Mouse (Mus musculus) forebrain, postnatal 0 days (tissue): ENCODE data around the gene Ppp1cc. TPM values are rescaled to one million over a fixed set of nuclear protein-coding genes. Genes with fewer than 3 reads are reported as not detected.
A peak's percentile ranks its signal among the peaks of the same experiment; 100 is the strongest.

Experiments
- ATAC-seq: fragments of 200-750 bp; cut with Nextera tagmentation; 2 replicates; pipeline ENCODE4 v1.8.0; 2017; ENCODE audit warnings: mild to moderate bottlenecking, moderate library complexity
- DNase-seq: peaks from one replicate; pipeline ENCODE4 v3.0.0-alpha.2; 2015
- H3K27ac ChIP-seq: fragments of 300-500 bp; sonication (generic); 2 replicates; pipeline ENCODE4 v1.5.1; 2014; ENCODE audit warnings: low read depth, mild to moderate bottlenecking, antibody characterized with exemption, low read length, moderate library complexity, mixed read lengths
- H3K27me3 ChIP-seq: fragments of 300-500 bp; sonication (generic); 2 replicates; pipeline ENCODE4 v1.6.1; 2014; ENCODE audit warnings: mild to moderate bottlenecking, low read length, mixed read lengths; ENCODE audit not compliant: insufficient read depth
- H3K36me3 ChIP-seq: fragments of 300-500 bp; sonication (generic); 2 replicates; pipeline ENCODE4 v1.6.1; 2014; ENCODE audit warnings: mild to moderate bottlenecking, moderate library complexity; ENCODE audit not compliant: insufficient read depth
- H3K4me1 ChIP-seq: fragments of 300-500 bp; sonication (generic); 2 replicates; pipeline ENCODE4 v1.6.1; 2014; ENCODE audit warnings: antibody characterized with exemption; ENCODE audit not compliant: insufficient read depth
- H3K4me2 ChIP-seq: fragments of 300-500 bp; sonication (generic); 2 replicates; pipeline ENCODE4 v1.6.1; 2014; ENCODE audit warnings: low read depth, mild to moderate bottlenecking, moderate library complexity
- H3K4me3 ChIP-seq: fragments of 300-500 bp; sonication (generic); 2 replicates; pipeline ENCODE4 v1.5.1; 2014; ENCODE audit warnings: low read depth, low read length, mixed read lengths
- H3K9ac ChIP-seq: fragments of 300-500 bp; sonication (generic); 2 replicates; pipeline ENCODE4 v1.6.1; 2014; ENCODE audit warnings: mild to moderate bottlenecking
- H3K9me3 ChIP-seq: fragments of 300-500 bp; sonication (generic); 2 replicates; pipeline ENCODE4 v1.6.1; 2016; ENCODE audit warnings: low read length
- CTCF ChIP-seq: sonication (generic); IDR thresholded peaks from 2 replicates; pipeline ENCODE4 v1.5.1; 2016; ENCODE audit warnings: antibody characterized with exemption, control low read depth, low read depth
- WGBS: fragments of 180-500 bp; shearing (Covaris S2); extraction: QIAGEN DNeasy Blood & Tissue Kit; methylation state at CpG from one replicate; pipeline ENCODE4 v1.1.7; 2014; 5-methylcytosine and 5-hydroxymethylcytosine counted together
- polyA plus RNA-seq: library from polyadenylated mRNA; unstranded; fragments of >200 nt; fragmentation: Nextera tagmentation; extraction: Ambion mirVana; gene quantifications from 2 replicates; pipeline ENCODE4 v1.2.1, GENCODE M21; 2015
- total RNA-seq: library from RNA; depleted of rRNA; stranded (reverse); fragments of >200 nt; gene quantifications from 2 replicates; pipeline ENCODE4 v1.2.3, GENCODE M21; 2014

The Ppp1cc gene
- total and polyA plus RNA-seq, 2 experiments from 2014 or later = 193 to 278 TPM

GRCm38 (mm10) chr5:122131076-122132051, 26.7 kb upstream of the Ppp1cc start:
- ATAC-seq (peak; percentile 71; the same call in 1 of the 2 replicates), DNase-seq (peak; percentile 88)
- Histone ChIP-seq H3K27me3 (no peaks in the 10 kb centered on the region; the same call in 1 of the 2 replicates), H3K4me3 (peak overlapping the region; percentile 25), H3K36me3 (no peaks in the 10 kb centered on the region), H3K4me2 (peak overlapping the region; percentile 48), H3K9ac (no peak overlapping the region; the same call in 1 of the 2 replicates), H3K27ac (no peak overlapping the region), H3K9me3 (no peaks in the 10 kb centered on the region), H3K4me1 (no peaks in the 10 kb centered on the region)
- TF ChIP-seq CTCF = peak; percentile 84
- 10% methylated on average over 34 of the region's 34 CpGs for WGBS

DNA sequence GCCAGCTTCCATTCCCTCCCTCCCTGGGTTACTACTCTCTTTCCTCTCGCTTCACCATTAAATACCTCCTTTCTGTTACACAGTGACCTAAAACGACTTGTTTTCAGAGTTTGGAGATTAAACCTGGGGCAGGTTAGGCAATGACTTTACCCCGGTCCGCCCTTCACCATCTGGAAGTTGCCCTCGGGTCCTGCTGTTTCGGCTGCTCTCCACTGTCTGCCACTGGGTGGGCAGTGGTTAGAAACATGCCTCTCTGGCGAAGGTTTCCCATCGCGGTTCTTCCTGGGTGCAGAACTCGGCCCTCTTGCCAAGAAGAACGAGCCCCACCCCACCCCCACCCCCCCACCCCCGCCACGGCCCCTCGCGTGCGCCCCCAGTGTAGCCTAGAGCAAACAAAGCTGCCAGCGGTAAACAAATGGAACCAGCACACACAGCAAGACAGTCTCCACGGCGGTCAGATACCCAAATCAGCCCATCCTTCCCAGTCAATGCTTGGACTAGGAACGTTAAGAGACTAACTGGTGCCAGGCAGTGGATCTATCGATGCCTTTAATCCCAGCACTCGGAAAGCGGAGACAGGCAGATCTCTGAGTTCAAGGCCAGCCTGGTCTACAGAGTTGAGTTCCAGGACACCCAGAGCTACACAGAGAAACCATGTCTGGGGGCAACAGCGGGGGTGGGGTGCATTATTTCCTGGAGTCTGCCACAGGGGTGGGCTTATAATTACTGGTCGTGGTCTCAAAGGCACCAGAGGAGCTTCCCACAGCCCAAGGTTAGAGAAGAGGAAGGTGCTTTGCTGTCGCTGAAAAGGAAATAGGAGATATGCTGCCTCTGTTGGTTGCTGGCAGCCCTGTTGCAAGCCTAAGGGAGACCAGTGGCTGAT, 25.7 kb upstream of the Ppp1cc start:
- H3K4me3 ChIP-seq = peak overlapping the region; percentile 25
- H3K4me2 ChIP-seq = peak overlapping the region; percentile 48
- no peak overlapping the region for H3K27ac ChIP-seq
- no peaks in the 10 kb centered on the region for H3K36me3 ChIP-seq
- H3K9ac ChIP-seq = no peak overlapping the region; the same call in 1 of the 2 replicates
- ATAC-seq (no peak), DNase-seq (no peak)
- TF ChIP-seq CTCF = no peak
- H3K9me3 ChIP-seq = no peaks in the 10 kb centered on the region
- no peaks in the 10 kb centered on the region for H3K4me1 ChIP-seq
- no peaks in the 10 kb centered on the region; the same call in 1 of the 2 replicates for H3K27me3 ChIP-seq
- 21% methylated on average over 26 of the region's 26 CpGs for WGBS

DNA sequence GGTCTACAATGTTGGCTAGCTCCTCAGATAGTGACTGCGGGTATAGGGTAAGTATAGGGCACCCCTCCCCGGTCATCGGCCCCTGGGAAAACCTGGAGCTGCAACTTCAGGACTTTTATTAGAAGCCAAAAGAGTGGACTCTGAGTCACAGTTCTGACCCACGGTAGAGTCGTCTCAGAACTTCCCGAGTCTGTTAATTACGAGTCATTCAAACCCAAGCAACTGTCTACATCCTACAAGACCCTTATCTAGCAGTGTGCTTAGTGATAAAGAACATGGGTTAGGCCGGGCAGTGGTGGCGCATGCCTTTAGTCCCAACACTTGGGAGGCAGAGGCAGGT, 25.1 kb upstream of the Ppp1cc start:
- Histone ChIP-seq H3K9ac (no peak overlapping the region), H3K9me3 (no peaks in the 10 kb centered on the region), H3K4me1 (no peaks in the 10 kb centered on the region), H3K4me3 (no peak overlapping the region), H3K27ac (no peak overlapping the region), H3K36me3 (no peaks in the 10 kb centered on the region), H3K27me3 (no peaks in the 10 kb centered on the region; the same call in 1 of the 2 replicates), H3K4me2 (no peak overlapping the region)
- DNase-seq (no peak), ATAC-seq (no peak)
- TF ChIP-seq CTCF = no peak
- 91% methylated on average over 9 of the region's 9 CpGs for WGBS

DNA sequence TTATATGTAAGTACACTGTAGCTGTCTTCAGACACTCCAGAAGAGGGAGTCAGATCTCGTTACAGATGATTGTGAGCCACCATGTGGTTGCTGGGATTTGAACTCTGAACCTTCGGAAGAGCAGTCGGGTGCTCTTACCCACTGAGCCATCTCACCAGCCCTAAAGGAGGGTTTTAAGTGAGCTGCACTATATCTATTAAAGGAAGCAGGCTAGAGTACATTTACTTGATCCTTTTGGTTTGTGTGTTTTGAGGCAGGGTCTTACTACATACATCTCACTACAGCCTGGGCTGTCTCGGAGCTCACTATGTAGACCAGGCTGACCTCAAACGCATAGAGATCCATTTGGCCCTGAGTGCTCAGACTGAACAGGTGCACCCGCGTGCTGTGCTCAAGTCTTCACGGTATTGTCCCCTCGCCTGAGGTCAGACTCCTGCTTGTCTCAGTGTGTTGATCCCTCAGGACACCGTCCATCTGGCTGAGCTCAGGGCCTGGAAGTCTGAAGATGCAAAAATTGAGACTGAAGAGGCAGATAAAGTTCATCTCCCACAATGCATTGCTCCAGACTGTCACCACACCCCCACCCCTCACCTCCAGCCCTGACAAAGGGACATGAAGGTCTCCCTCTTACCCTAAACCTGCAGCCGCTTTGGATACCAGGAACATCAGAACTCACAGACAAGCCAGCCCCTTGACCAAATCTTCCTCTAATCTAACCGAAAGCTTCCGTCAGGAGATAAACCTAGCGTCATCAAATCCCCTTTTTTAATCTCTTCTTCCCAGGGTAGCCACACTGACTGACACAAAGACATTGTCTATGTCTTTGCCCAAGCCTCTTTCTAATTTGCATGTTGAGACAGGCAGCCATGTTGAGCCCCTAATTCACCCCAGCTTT, 23.4 kb upstream of the Ppp1cc start:
- Histone ChIP-seq H3K27me3 (no peaks in the 10 kb centered on the region; the same call in 1 of the 2 replicates), H3K4me2 (no peak overlapping the region)
- 91% methylated on average over 14 of the region's 14 CpGs for WGBS

DNA sequence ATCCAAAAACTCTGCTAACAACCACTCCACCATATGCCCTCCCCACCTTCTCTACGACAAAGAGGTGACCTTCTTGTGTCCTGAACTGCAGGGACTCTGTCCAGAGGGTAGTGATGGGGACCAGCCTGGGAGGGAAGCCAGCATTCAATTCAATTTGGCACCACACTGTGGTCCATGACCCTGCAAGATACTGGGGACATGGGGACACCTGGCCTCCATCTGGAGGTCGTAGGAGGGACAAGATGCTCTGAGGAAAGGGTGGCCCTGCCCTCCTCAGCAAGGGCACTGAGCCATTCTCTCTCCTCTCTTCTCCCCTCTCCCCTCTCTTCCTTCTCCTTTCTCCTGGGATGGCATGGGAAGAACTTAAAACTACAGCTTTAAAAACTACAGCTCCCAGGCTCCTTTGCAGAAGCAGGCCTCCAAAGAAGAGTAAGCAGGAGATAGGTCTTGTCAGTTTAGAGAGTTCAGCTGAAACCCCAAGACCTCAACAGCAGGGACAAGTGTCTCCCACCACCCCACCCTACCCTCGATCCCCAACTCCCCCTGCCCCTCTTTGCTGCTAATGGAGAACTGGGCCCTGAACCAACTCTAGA, 22.7 kb upstream of the Ppp1cc start:
- H3K4me1 ChIP-seq = no peaks in the 10 kb centered on the region
- H3K27me3 ChIP-seq = no peaks in the 10 kb centered on the region; the same call in 1 of the 2 replicates
- WGBS = 66% methylated on average over 3 of the region's 3 CpGs
- no peaks in the 10 kb centered on the region for H3K36me3 ChIP-seq
- H3K9ac ChIP-seq = no peak overlapping the region
- no peak overlapping the region for H3K4me3 ChIP-seq
- no peak overlapping the region for H3K27ac ChIP-seq
- no peak for ATAC-seq
- TF ChIP-seq CTCF = no peak
- no peak for DNase-seq
- no peaks in the 10 kb centered on the region for H3K9me3 ChIP-seq
- no peak overlapping the region for H3K4me2 ChIP-seq

More for the DNA sequence above, 23.4 kb upstream of the Ppp1cc start:
- no peaks in the 10 kb centered on the region for H3K4me1 ChIP-seq
- no peak overlapping the region for H3K4me3 ChIP-seq
- no peak overlapping the region for H3K9ac ChIP-seq
- H3K36me3 ChIP-seq = no peaks in the 10 kb centered on the region
- DNase-seq (no peak), ATAC-seq (no peak)
- no peaks in the 10 kb centered on the region for H3K9me3 ChIP-seq
- H3K27ac ChIP-seq = no peak overlapping the region
- no peak for TF ChIP-seq CTCF
